Mouse (Mus musculus) megakaryocyte, embryonic 14.5 days (primary cell): ENCODE data around the gene Cox4i2.

ENCODE experiments used
- FLI1 ChIP-seq: IDR thresholded peaks from 2 replicates; pipeline ENCODE4 v1.6.1; 2012; ENCODE audit warnings: low read length, inconsistent platforms, mixed read lengths
- GATA1 ChIP-seq: IDR thresholded peaks from 3 replicates; pipeline ENCODE4 v1.6.1; 2012; ENCODE audit warnings: mixed read lengths, low read length, inconsistent platforms, borderline replicate concordance

DNA sequence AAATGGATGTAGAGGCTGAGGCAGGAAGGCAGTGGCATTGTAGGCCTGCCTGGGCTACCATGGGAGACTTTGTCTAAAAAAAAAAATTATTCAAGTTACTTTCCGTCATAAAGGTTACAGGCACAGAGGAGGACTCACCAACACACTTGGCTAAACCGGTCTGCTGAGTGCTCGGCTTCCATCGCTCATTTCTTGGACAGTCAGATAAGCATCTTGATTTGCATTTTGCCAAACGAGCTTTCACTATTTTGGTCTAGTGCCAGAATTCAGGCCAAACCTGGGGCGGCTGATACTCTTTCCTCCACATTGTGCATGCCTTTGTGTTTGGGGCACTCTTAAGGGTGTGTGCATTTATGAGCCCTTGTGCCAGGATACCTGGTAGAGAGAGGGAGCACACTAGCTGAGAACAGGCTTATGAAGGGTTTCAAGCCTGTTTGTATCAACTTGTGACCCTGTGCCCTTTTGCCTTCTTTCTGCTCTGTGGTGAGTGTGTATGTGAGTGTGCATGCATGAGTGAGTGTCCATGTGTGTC is 37.7 kb upstream of the Cox4i2 start:
- no peak for TF ChIP-seq GATA1
- TF ChIP-seq FLI1 = no peak
